Mouse (Mus musculus): Measurements from ENCODE around the gene Bcor. TPM values are rescaled to one million over a fixed set of nuclear protein-coding genes. Genes with fewer than 3 reads are reported as not detected.
A peak's percentile ranks its signal among the peaks of the same experiment; 100 is the strongest.

Gene Bcor
- polyA plus RNA-seq, 1 experiment = 6.4 TPM

- 84% methylated on average over 3 of the region's 3 CpGs for WGBS
- no peaks in the 10 kb centered on the region for H3K36me3 ChIP-seq (ENCODE audit: control insufficient read depth, insufficient read depth, low read length)
- DNase-seq = no peak
- H3K4me1 ChIP-seq (ENCODE audit: control insufficient read depth, insufficient read depth, low read length) = peaks cover 9% of the 10 kb centered on the region
- TF ChIP-seq POLR2A (IDR thresholded peaks at IDR 0.05; ENCODE audit: low read depth, low read length) (no peak), CTCF (conservative IDR thresholded peaks at IDR 0.05; ENCODE audit: insufficient read depth, insufficient read length, low read depth, low read length) (no peak)
- no peak overlapping the region for H3K4me3 ChIP-seq (ENCODE audit: insufficient read depth, low read depth, low read length)
- H3K27ac ChIP-seq (ENCODE audit: insufficient read depth, low read depth, low read length) = no peak overlapping the region
- no peaks in the 10 kb centered on the region for H3K27me3 ChIP-seq (replicated peaks; ENCODE audit: control insufficient read depth, insufficient read depth, low read length)
Measured at GRCm38 (mm10) chrX:12124571-12124970, 35.6 kb downstream of the Bcor start.

DNA sequence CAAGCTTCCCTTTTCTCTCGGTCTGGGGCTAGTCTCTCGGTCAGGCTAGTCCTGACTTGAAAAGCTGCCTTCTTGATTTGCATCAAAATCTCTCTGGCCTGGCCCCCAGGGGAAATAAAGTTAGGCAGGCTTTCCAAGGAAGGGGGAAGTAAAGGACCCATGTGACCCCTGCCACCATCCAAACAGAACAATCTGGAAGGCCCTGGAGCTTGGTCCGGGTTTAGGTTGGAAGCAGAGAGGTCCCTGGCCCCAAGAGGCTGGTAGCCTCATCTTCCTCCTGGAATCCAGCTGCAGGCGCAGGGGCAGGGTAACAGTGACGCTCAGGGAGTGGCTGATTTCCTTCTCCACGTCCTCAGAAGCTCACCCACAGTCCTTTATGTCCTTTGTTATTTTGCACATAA is 36.5 kb downstream of the Bcor start:
- WGBS = 39% methylated on average over 6 of the region's 6 CpGs
- Histone ChIP-seq H3K4me1 (ENCODE audit: control insufficient read depth, insufficient read depth, low read length) (peaks cover 7% of the 10 kb centered on the region), H3K27me3 (replicated peaks; ENCODE audit: control insufficient read depth, insufficient read depth, low read length) (no peaks in the 10 kb centered on the region), H3K27ac (ENCODE audit: insufficient read depth, low read depth, low read length) (no peak overlapping the region), H3K36me3 (ENCODE audit: control insufficient read depth, insufficient read depth, low read length) (no peaks in the 10 kb centered on the region), H3K4me3 (ENCODE audit: insufficient read depth, low read depth, low read length) (no peak overlapping the region)
- DNase-seq = no peak
- TF ChIP-seq CTCF (conservative IDR thresholded peaks at IDR 0.05; ENCODE audit: insufficient read depth, insufficient read length, low read depth, low read length) = no peak

DNA sequence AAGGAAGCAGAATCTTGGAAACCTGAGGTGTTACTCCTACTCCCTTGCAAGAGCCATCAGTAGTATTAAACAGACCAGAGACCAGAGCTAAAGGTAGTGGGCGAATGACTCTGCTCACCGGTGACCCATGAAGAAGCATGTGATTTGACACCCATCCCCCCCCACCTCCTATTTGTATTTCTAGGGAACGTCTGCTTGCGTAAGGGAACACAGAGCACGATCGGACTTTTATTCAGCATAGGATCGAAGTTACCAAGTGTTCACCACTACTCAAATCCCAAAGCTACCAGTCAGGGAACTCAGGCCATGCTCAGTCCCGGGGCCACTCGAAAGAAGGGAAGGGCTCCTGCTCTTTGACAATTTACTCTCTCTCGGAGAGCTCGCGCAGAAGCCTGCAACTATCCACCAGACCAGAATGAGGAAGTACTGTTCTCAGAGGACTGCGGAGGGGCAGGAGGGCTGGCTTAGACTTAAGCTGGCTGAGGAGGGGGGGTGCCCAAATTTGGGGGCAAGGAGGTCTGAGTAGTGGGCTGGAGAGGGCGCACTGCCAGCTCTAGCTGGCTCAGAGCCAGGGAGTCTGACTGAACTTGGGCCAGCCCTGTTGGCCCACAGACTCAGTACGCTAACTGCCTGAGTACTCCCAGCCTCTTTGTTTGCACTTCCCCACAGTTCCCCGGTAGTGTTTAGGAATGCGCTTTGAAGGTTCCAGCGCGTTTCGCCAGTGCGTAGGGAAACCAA is 37.4 kb downstream of the Bcor start:
- Histone ChIP-seq H3K4me1 (ENCODE audit: control insufficient read depth, insufficient read depth, low read length) (peaks cover 5% of the 10 kb centered on the region; the same call in 1 of the 2 replicates), H3K27me3 (replicated peaks; ENCODE audit: control insufficient read depth, insufficient read depth, low read length) (no peaks in the 10 kb centered on the region), H3K4me3 (ENCODE audit: insufficient read depth, low read depth, low read length) (no peak overlapping the region), H3K36me3 (ENCODE audit: control insufficient read depth, insufficient read depth, low read length) (no peaks in the 10 kb centered on the region), H3K27ac (ENCODE audit: insufficient read depth, low read depth, low read length) (no peak overlapping the region)
- TF ChIP-seq CTCF (conservative IDR thresholded peaks at IDR 0.05; ENCODE audit: insufficient read depth, insufficient read length, low read depth, low read length) = no peak
- no peak for TF ChIP-seq POLR2A (IDR thresholded peaks at IDR 0.05; ENCODE audit: low read depth, low read length)
- 18% methylated on average over 20 of the region's 21 CpGs for WGBS
- DNase-seq = peak; percentile 33

DNA sequence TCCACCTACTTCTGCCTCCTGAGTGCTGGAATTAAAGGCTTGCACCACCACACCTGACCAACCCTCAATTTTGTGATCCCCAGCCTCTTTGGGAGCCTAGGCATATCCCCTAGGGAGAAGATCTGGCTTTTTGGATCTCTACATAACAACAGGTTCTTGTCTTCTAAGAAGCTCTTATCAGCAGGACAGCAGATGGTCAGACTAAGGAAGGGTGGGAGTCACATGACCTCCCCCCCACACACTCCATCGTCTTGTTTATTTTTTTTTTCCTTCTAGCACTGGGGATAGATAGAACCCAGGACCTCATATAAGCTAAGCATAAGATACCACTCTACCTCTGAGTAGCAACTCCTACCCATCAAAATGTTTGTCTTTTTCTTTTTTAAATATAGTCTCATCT is 40.7 kb downstream of the Bcor start:
- 45% methylated on average over 1 of the region's 1 CpGs for WGBS
- H3K36me3 ChIP-seq (ENCODE audit: control insufficient read depth, insufficient read depth, low read length) = no peaks in the 10 kb centered on the region

GRCm38 (mm10) chrX:12116128-12116527 is 44.0 kb downstream of the Bcor start:
- WGBS = 38% methylated on average over 7 of the region's 7 CpGs
- Histone ChIP-seq H3K4me3 (ENCODE audit: insufficient read depth, low read depth, low read length) (no peak overlapping the region), H3K4me1 (ENCODE audit: control insufficient read depth, insufficient read depth, low read length) (no peaks in the 10 kb centered on the region), H3K27ac (ENCODE audit: insufficient read depth, low read depth, low read length) (no peak overlapping the region), H3K27me3 (replicated peaks; ENCODE audit: control insufficient read depth, insufficient read depth, low read length) (no peaks in the 10 kb centered on the region), H3K36me3 (ENCODE audit: control insufficient read depth, insufficient read depth, low read length) (no peaks in the 10 kb centered on the region)
- DNase-seq = no peak
- TF ChIP-seq CTCF (conservative IDR thresholded peaks at IDR 0.05; ENCODE audit: insufficient read depth, insufficient read length, low read depth, low read length) (no peak), POLR2A (IDR thresholded peaks at IDR 0.05; ENCODE audit: low read depth, low read length) (no peak)

More for the DNA sequence above, 40.7 kb downstream of the Bcor start:
- DNase-seq = no peak
- Histone ChIP-seq H3K27me3 (replicated peaks; ENCODE audit: control insufficient read depth, insufficient read depth, low read length) (no peaks in the 10 kb centered on the region), H3K4me1 (ENCODE audit: control insufficient read depth, insufficient read depth, low read length) (peaks cover 2% of the 10 kb centered on the region; the same call in 1 of the 2 replicates), H3K4me3 (ENCODE audit: insufficient read depth, low read depth, low read length) (no peak overlapping the region), H3K27ac (ENCODE audit: insufficient read depth, low read depth, low read length) (no peak overlapping the region)
- no peak for TF ChIP-seq CTCF (conservative IDR thresholded peaks at IDR 0.05; ENCODE audit: insufficient read depth, insufficient read length, low read depth, low read length)
- TF ChIP-seq POLR2A (IDR thresholded peaks at IDR 0.05; ENCODE audit: low read depth, low read length) = no peak

- Histone ChIP-seq H3K27ac (ENCODE audit: insufficient read depth, low read depth, low read length) (no peak overlapping the region), H3K27me3 (replicated peaks; ENCODE audit: control insufficient read depth, insufficient read depth, low read length) (no peaks in the 10 kb centered on the region), H3K4me3 (ENCODE audit: insufficient read depth, low read depth, low read length) (no peak overlapping the region), H3K36me3 (ENCODE audit: control insufficient read depth, insufficient read depth, low read length) (no peaks in the 10 kb centered on the region), H3K4me1 (ENCODE audit: control insufficient read depth, insufficient read depth, low read length) (no peaks in the 10 kb centered on the region)
- DNase-seq = no peak
- no peak for TF ChIP-seq CTCF (conservative IDR thresholded peaks at IDR 0.05; ENCODE audit: insufficient read depth, insufficient read length, low read depth, low read length)
- TF ChIP-seq POLR2A (IDR thresholded peaks at IDR 0.05; ENCODE audit: low read depth, low read length) = no peak
- WGBS = 79% methylated on average over 4 of the region's 4 CpGs
Measured at GRCm38 (mm10) chrX:12112166-12112565, 48.0 kb downstream of the Bcor start.

DNA sequence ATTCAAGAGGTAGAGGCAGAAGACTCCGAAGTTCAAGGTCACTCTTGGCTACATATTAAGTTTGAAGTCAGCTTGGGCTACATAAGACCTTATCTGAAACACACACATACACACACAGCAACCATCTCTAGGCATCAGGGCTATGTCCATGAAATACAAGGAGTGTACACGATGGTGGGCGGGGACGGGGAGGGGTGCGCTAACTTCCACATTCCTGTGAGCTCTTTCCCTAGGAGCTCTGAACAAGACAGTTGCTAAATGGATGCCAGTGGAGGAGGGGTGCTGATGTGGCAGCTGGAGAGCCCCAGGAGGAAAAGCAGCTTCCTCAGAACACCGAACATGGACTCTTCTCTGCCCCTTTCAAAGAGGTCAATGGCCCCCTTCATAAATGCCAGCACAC is 49.6 kb downstream of the Bcor start:
- WGBS = 78% methylated on average over 6 of the region's 6 CpGs
- Histone ChIP-seq H3K36me3 (ENCODE audit: control insufficient read depth, insufficient read depth, low read length) (no peaks in the 10 kb centered on the region), H3K27me3 (replicated peaks; ENCODE audit: control insufficient read depth, insufficient read depth, low read length) (no peaks in the 10 kb centered on the region), H3K27ac (ENCODE audit: insufficient read depth, low read depth, low read length) (no peak overlapping the region), H3K4me3 (ENCODE audit: insufficient read depth, low read depth, low read length) (no peak overlapping the region), H3K4me1 (ENCODE audit: control insufficient read depth, insufficient read depth, low read length) (0 out of 2 replicates have a peak, but pooled peaks cover under 1% of the 10 kb centered on the region)
- DNase-seq = no peak
- no peak for TF ChIP-seq POLR2A (IDR thresholded peaks at IDR 0.05; ENCODE audit: low read depth, low read length)
- TF ChIP-seq CTCF (conservative IDR thresholded peaks at IDR 0.05; ENCODE audit: insufficient read depth, insufficient read length, low read depth, low read length) = no peak
